Mouse (Mus musculus) kidney, adult 2 months (tissue): ENCODE data around the gene Megf11. TPM values are rescaled to one million over a fixed set of nuclear protein-coding genes. Genes with fewer than 3 reads are reported as not detected.

Experiments used
- DNase-seq: peaks from one replicate; pipeline ENCODE4 v3.0.0; 2021
- H3K27ac ChIP-seq: fragments of 200-500 bp; 2 replicates; pipeline ENCODE4 v1.5.1; 2012; ENCODE audit warnings: low read depth, low read length, control low read depth, inconsistent platforms; ENCODE audit not compliant: insufficient read depth
- H3K27me3 ChIP-seq: fragments of 200-500 bp; replicated peaks from 2 replicates; pipeline ENCODE4 v1.6.1; 2012; ENCODE audit warnings: mild to moderate bottlenecking, moderate library complexity, low read length, inconsistent platforms; ENCODE audit not compliant: control insufficient read depth, insufficient read depth
- H3K36me3 ChIP-seq: fragments of 200-500 bp; 2 replicates; pipeline ENCODE4 v1.6.1; 2012; ENCODE audit warnings: mild to moderate bottlenecking, moderate library complexity, low read length, inconsistent platforms; ENCODE audit not compliant: control insufficient read depth, insufficient read depth
- H3K4me1 ChIP-seq: fragments of 200-500 bp; 2 replicates; pipeline ENCODE4 v1.6.1; 2011; ENCODE audit warnings: low read length; ENCODE audit not compliant: control insufficient read depth, insufficient read depth
- H3K4me3 ChIP-seq: fragments of 200-500 bp; 2 replicates; pipeline ENCODE4 v1.5.1; 2011; ENCODE audit warnings: mild to moderate bottlenecking, low read depth, low read length, control low read depth; ENCODE audit not compliant: insufficient read depth
- CTCF ChIP-seq: fragments of 200-500 bp; conservative IDR thresholded peaks from 2 replicates; pipeline ENCODE4 v1.5.1; 2011; ENCODE audit warnings: low read depth, mild to moderate bottlenecking, control low read depth, low read length, moderate library complexity, mixed read lengths; ENCODE audit not compliant: insufficient read depth, insufficient read length
- POLR2A ChIP-seq: fragments of 200-500 bp; IDR thresholded peaks from one replicate; pipeline ENCODE4 v1.6.1; 2011; ENCODE audit warnings: low read depth, low read length, control low read depth
- WGBS: fragments of 180-500 bp; shearing (Covaris S2); methylation state at CpG from one replicate; pipeline ENCODE4 v1.1.7; 2018; 5-methylcytosine and 5-hydroxymethylcytosine counted together
- polyA plus RNA-seq: library from polyadenylated mRNA; depleted of rRNA; stranded (reverse); fragments of >200 nt; gene quantifications from 2 replicates; pipeline ENCODE4 v1.2.3, GENCODE M21; 2012

Gene Megf11
- polyA plus RNA-seq, 1 experiment, result 0.16 TPM

DNA sequence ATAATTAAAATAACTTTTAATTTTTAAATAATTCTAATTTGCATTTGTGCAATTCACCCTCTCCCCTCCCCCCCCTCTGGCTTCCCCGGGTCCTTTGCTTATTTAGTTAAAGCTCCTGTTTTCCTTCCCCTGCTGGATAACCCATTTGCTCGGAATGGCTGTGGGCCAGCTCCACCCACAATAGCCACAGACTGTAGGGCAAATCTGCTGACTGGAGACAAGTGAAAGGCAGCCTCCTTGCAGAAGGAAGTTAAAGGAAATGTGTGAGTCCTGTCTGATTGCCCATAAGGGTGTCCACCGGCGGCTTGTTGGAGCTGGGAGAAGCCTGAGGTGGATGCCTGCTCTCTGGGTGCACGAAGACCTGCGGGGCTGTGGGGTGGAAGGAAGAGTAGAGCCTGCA lies 62.1 kb downstream of the Megf11 start:
- DNase-seq, result peak; percentile 67
- H3K27me3 ChIP-seq, result no peaks in the 10 kb centered on the region
- no peak overlapping the region for H3K27ac ChIP-seq
- TF ChIP-seq CTCF (no peak), POLR2A (no peak)
- no peak overlapping the region for H3K4me3 ChIP-seq
- no peaks in the 10 kb centered on the region for H3K36me3 ChIP-seq
- WGBS, result 17% methylated on average over 6 of the region's 6 CpGs
- H3K4me1 ChIP-seq, result no peaks in the 10 kb centered on the region

DNA sequence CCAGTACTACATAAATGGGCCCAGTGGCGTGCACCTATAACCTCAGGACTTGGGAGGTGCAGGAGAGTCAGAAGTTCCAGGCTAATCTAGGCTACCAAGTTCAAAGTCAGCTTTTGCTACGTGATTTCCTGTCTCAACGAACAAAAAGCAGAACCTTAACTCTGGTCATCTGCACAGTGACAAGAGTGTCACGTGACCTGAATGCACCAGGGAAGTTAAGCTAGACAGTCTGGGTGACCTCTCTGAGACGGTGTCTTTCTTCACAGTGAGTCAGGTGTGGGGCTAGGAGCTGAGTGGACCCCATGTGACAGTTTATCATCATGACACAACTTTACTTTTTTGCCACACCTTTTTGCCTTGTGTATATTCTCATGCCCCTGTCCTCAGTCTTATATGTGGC lies 67.3 kb downstream of the Megf11 start:
- no peak for DNase-seq
- peaks cover 3% of the 10 kb centered on the region for H3K4me1 ChIP-seq

DNA sequence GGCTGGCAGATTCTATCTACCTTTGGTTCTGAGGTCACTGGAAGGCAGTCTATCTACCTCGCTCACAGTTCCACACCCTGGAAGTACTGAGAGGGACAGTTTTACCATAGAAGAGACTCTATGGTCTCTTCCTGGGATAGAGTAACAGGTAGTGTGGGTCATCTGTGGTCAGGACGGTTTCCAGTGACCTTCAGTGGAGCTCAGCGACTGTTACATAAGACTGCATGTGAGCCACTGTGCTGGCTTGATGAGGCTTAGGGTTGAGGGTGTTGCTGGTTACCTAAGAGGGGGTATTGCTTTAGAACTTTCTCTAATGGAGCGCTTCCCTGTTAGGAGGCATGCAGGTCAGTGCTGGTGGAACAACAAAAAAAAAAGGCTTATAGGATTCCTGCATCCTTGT lies 68.8 kb downstream of the Megf11 start:
- Histone ChIP-seq H3K36me3 (no peaks in the 10 kb centered on the region), H3K4me1 (peaks cover 3% of the 10 kb centered on the region), H3K4me3 (no peak overlapping the region), H3K27me3 (no peaks in the 10 kb centered on the region), H3K27ac (no peak overlapping the region)
- 72% methylated on average over 4 of the region's 4 CpGs for WGBS
- no peak for TF ChIP-seq POLR2A
- TF ChIP-seq CTCF, result no peak
- peak; percentile 43 for DNase-seq

More for the DNA sequence above, 67.3 kb downstream of the Megf11 start:
- TF ChIP-seq POLR2A (no peak), CTCF (no peak)
- Histone ChIP-seq H3K36me3 (no peaks in the 10 kb centered on the region), H3K27ac (no peak overlapping the region), H3K27me3 (no peaks in the 10 kb centered on the region), H3K4me3 (no peak overlapping the region)
- 78% methylated on average over 5 of the region's 5 CpGs for WGBS

DNA sequence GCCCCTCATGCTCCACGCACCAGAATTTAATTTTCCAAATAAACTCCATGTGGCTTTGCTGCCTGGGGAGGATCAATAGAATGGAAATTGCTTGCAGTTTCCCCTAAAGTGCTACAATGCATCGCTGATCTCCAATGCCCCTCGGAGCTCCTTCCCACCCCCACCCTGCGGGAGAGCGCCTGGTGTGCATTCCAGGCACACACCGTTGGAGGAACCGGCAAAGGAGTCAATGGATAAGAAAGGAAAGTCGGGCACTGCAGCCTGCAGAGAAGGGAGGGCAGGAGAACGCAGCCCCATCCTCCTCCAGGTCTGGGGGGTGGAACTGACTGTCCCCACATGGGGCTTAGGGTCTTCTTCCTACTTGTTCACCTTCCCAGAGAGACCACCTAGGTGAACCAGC lies 70.5 kb downstream of the Megf11 start:
- WGBS, result 17% methylated on average over 9 of the region's 9 CpGs
- Histone ChIP-seq H3K27me3 (no peaks in the 10 kb centered on the region), H3K4me3 (no peak overlapping the region), H3K36me3 (no peaks in the 10 kb centered on the region), H3K27ac (no peak overlapping the region), H3K4me1 (peaks cover 3% of the 10 kb centered on the region)
- TF ChIP-seq POLR2A (no peak), CTCF (no peak)
- DNase-seq, result no peak

DNA sequence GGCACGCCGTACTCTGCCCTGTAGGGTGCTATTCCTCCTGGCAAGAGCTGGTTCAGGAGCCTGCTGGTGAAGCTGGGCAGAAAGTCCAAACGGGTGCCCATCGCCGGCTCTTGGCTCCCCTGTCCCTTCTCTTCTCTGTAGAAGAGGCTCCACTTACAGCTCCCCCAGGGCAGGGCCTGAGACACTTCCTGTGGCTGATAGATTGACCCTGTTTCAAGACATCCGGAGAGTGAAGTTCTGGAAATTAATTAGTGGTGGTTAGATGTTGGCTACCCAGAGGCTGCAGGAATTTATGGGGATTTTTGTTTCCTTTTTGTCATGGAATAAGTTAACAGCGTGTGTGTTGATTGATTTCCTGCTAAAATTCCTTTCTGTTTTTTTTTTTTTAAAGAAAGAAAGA lies 72.2 kb downstream of the Megf11 start:
- Histone ChIP-seq H3K36me3 (no peaks in the 10 kb centered on the region), H3K4me3 (no peak overlapping the region), H3K4me1 (peaks cover 7% of the 10 kb centered on the region), H3K27ac (0 out of 2 replicates have a peak overlapping the region, but pooled peaks have one; percentile 36), H3K27me3 (no peaks in the 10 kb centered on the region)
- TF ChIP-seq CTCF, result no peak
- no peak for TF ChIP-seq POLR2A
- WGBS, result 44% methylated on average over 7 of the region's 7 CpGs
- DNase-seq, result peak; percentile 55

DNA sequence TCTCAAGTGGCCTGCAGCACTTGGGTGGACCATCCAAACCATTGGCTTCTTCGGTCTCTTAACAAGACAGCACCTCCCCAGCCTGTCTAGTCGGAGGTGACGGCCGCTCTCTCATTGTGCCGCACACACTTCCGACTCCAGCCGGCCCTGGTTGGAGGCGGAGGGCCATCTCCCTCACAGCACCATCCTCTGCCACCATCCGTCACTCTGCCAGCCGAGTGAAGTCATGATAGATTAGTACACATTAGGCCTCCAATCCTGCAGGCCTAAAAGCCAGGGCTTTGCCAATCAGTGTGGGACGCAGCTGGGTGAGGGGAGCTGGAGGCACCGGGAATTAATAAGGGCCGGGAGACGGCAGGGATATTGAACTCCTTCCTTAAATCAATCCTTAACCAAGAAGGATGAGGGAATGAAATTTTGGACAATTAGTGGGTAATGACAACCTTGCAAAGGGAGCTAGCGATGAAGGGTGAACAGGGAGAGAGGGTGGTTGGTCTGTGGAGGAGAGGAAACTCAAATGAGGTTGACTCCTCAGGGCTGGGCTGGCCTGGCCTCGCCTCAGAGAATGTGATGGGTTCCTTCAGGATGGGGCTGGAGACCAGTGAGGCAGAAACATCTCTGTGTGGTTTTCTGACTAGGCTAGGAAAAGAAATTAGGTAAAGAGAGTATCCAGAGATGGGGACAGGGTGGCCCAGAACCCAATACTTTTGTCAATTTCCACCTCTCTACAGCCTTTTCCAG lies 76.3 kb downstream of the Megf11 start:
- Histone ChIP-seq H3K27me3 (no peaks in the 10 kb centered on the region), H3K36me3 (no peaks in the 10 kb centered on the region), H3K4me1 (0 out of 2 replicates have a peak, but pooled peaks cover 3% of the 10 kb centered on the region), H3K27ac (no peak overlapping the region), H3K4me3 (no peak overlapping the region)
- DNase-seq, result no peak
- 91% methylated on average over 16 of the region's 16 CpGs for WGBS
- TF ChIP-seq POLR2A (no peak), CTCF (no peak)

DNA sequence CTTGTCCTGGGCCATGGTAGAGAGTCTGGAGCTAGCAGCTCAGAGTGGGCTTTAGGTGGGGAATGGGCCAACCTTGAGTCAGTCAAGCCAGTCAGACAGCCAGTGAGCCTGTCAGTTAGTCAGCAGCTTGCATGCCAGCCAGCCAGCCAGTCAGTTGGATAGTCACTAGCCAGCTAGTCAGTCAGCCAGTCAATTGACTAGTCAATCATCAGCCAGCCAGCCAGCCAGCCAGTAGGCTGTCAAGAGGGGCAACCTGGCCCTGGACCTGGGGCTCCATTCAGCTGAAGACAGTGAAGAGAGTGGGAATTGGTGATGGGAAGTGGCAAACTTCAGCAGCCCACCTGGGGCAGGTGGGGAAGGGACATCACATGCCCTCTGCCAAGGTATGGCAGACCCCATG lies 77.4 kb downstream of the Megf11 start:
- DNase-seq, result peak; percentile 64
- Histone ChIP-seq H3K27me3 (no peaks in the 10 kb centered on the region), H3K27ac (no peak overlapping the region), H3K4me3 (no peak overlapping the region), H3K36me3 (no peaks in the 10 kb centered on the region), H3K4me1 (0 out of 2 replicates have a peak, but pooled peaks cover 3% of the 10 kb centered on the region)
- TF ChIP-seq POLR2A, result no peak
- TF ChIP-seq CTCF, result no peak
